15 mouse cellular contexts compared by ENCODE assay signal in the genomic region with DNA sequence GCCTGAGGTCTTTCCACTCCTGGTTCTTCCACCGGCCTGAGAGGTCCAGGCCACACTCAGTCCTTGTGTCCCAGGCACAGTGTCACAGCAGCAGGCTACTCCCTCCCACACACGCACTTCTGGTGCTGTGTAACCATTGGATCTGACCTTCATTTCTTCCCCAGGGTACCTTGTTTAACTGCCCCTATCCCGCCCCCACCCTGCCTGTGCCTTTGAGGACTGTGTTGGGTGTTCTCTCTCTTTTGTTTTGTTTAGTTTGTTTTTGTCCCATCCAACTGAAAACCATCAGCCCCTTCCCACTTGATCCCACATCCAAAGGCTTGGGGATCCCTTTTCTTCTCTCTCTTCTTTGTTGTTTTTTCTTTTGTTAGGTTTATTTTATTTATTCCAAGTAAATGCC. TPM values are rescaled to one million over a fixed set of nuclear protein-coding genes. Genes with fewer than 3 reads are reported as not detected.
DNase-seq lines count a peak whose midpoint lies in the region; ATAC-seq lines count a peak whose summit lies in the region.
"Had no signal": no experiment of that assay in that cellular context is flagged by ENCODE, and none has a peak within 500 bp of the region (broad histone marks: within the 10 kb centered on the region; RNA-seq: fewer than 3 reads in every experiment).

No protein-coding gene starts in this region.

- H3K36me3 ChIP-seq in hindbrain, embryonic 11.5 days (ENCODE audit: control insufficient read depth, insufficient read depth, low read length): no peaks in the 10 kb centered on the region
- peaks cover 46% of the 10 kb centered on the region for H3K36me3 ChIP-seq in hindbrain, embryonic 14.5 days (replicated peaks; ENCODE audit: control insufficient read depth, insufficient read depth)
- peaks cover 35% of the 10 kb centered on the region for H3K36me3 ChIP-seq in neural tube, embryonic 12.5 days
- peaks cover 22% of the 10 kb centered on the region; the same call in 1 of the 2 replicates for H3K36me3 ChIP-seq in neural tube, embryonic 15.5 days

- no peaks in the 10 kb centered on the region for H3K27me3 ChIP-seq in hindbrain, embryonic 11.5 days (ENCODE audit: control insufficient read depth, insufficient read depth, low read length)
- H3K27me3 ChIP-seq in hindbrain, embryonic 14.5 days (ENCODE audit: control insufficient read depth, insufficient read depth, low read length): no peaks in the 10 kb centered on the region
- H3K27me3 ChIP-seq in neural tube, embryonic 12.5 days (replicated peaks): no peaks in the 10 kb centered on the region
- no peaks in the 10 kb centered on the region for H3K27me3 ChIP-seq in neural tube, embryonic 15.5 days (replicated peaks)
- H3K27me3 ChIP-seq: limb, embryonic 13.5 days; liver, embryonic 13.5 days; lung, embryonic 15.5 days had no signal

- no peak overlapping the region for H3K9ac ChIP-seq in hindbrain, embryonic 11.5 days (ENCODE audit: low read depth, low read length)
- no peak overlapping the region for H3K9ac ChIP-seq in hindbrain, embryonic 14.5 days
- H3K9ac ChIP-seq in neural tube, embryonic 12.5 days: 0 out of 2 replicates have a peak overlapping the region, but pooled peaks have one; percentile 29
- H3K9ac ChIP-seq in neural tube, embryonic 15.5 days (replicated peaks): no peak overlapping the region
- H3K9ac ChIP-seq: forebrain, postnatal 0 days; limb, embryonic 13.5 days; liver, embryonic 13.5 days; lung, embryonic 15.5 days had no signal

- DNase-seq in hindbrain, embryonic 11.5 days (ENCODE audit: low spot score): no peak
- no peak for DNase-seq in hindbrain, embryonic 14.5 days (ENCODE audit: low spot score)
- DNase-seq in neural tube, embryonic 10.5 days (ENCODE audit: extremely low spot score, low spot score): no peak
- DNase-seq in ZHBTc4 (ENCODE audit: low read depth, low spot score): peak; percentile 88
- DNase-seq: forebrain, postnatal 0 days; heart, postnatal 36 days; kidney, adult 11 months; layer of hippocampus, postnatal 36 days; liver, embryonic 13.5 days; thymus, postnatal 25 days had no signal

- H3K4me2 ChIP-seq in hindbrain, embryonic 11.5 days (replicated peaks; ENCODE audit: low read depth, low read length): no peak overlapping the region
- H3K4me2 ChIP-seq in hindbrain, embryonic 14.5 days (replicated peaks): no peak overlapping the region
- H3K4me2 ChIP-seq in neural tube, embryonic 12.5 days (replicated peaks): no peak overlapping the region
- no peak overlapping the region for H3K4me2 ChIP-seq in neural tube, embryonic 15.5 days
- H3K4me2 ChIP-seq: limb, embryonic 13.5 days; liver, embryonic 13.5 days; lung, embryonic 15.5 days had no signal

- peak; percentile 25 for ATAC-seq in hindbrain, embryonic 11.5 days (ENCODE audit: low FRiP score)
- ATAC-seq in hindbrain, embryonic 14.5 days (ENCODE audit: low FRiP score): no peak
- no peak for ATAC-seq in neural tube, embryonic 12.5 days (ENCODE audit: low FRiP score, low read depth)
- ATAC-seq in neural tube, embryonic 15.5 days (ENCODE audit: low FRiP score): no peak
- ATAC-seq in inflammation-experienced regulatory T-cells, adult 6 months: no peak
- ATAC-seq: forebrain, postnatal 0 days had no signal

- H3K4me1 ChIP-seq in hindbrain, embryonic 11.5 days (replicated peaks; ENCODE audit: control insufficient read depth, insufficient read depth, low read length): no peaks in the 10 kb centered on the region
- H3K4me1 ChIP-seq in hindbrain, embryonic 14.5 days (replicated peaks; ENCODE audit: control insufficient read depth, insufficient read depth, low read length): peaks cover 3% of the 10 kb centered on the region; the same call in 1 of the 2 replicates
- peaks cover 10% of the 10 kb centered on the region for H3K4me1 ChIP-seq in neural tube, embryonic 12.5 days
- H3K4me1 ChIP-seq in neural tube, embryonic 15.5 days: 0 out of 2 replicates have a peak, but pooled peaks cover 10% of the 10 kb centered on the region

- WGBS in hindbrain, embryonic 11.5 days: 65% methylated on average over 3 of the region's 3 CpGs
- 66% methylated on average over 3 of the region's 3 CpGs for WGBS in hindbrain, embryonic 14.5 days
- WGBS in neural tube, embryonic 12.5 days: 64% methylated on average over 3 of the region's 3 CpGs
- WGBS in neural tube, embryonic 15.5 days: 59% methylated on average over 3 of the region's 3 CpGs

- no peak overlapping the region for H3K27ac ChIP-seq in hindbrain, embryonic 11.5 days (ENCODE audit: low read depth, low read length)
- no peak overlapping the region; the same call in 1 of the 2 replicates for H3K27ac ChIP-seq in hindbrain, embryonic 14.5 days
- H3K27ac ChIP-seq in neural tube, embryonic 12.5 days: no peak overlapping the region
- H3K27ac ChIP-seq in neural tube, embryonic 15.5 days (replicated peaks): 0 out of 2 replicates have a peak overlapping the region, but pooled peaks have one; percentile 7
- H3K27ac ChIP-seq: limb, embryonic 13.5 days; liver, embryonic 13.5 days; lung, embryonic 15.5 days had no signal

- no peak overlapping the region for H3K4me3 ChIP-seq in hindbrain, embryonic 11.5 days (ENCODE audit: low read depth, low read length)
- no peak overlapping the region for H3K4me3 ChIP-seq in hindbrain, embryonic 14.5 days (replicated peaks; ENCODE audit: low read length)
- no peak overlapping the region for H3K4me3 ChIP-seq in neural tube, embryonic 12.5 days
- H3K4me3 ChIP-seq in neural tube, embryonic 15.5 days (replicated peaks): no peak overlapping the region
- H3K4me3 ChIP-seq: limb, embryonic 13.5 days; liver, embryonic 13.5 days; lung, embryonic 15.5 days had no signal

- H3K9me3 ChIP-seq in hindbrain, embryonic 11.5 days (ENCODE audit: control insufficient read depth, low read length): no peaks in the 10 kb centered on the region
- no peaks in the 10 kb centered on the region for H3K9me3 ChIP-seq in hindbrain, embryonic 14.5 days (ENCODE audit: control insufficient read depth, low read length)
- H3K9me3 ChIP-seq in neural tube, embryonic 12.5 days: no peaks in the 10 kb centered on the region
- no peaks in the 10 kb centered on the region for H3K9me3 ChIP-seq in neural tube, embryonic 15.5 days (replicated peaks)
- H3K9me3 ChIP-seq: limb, embryonic 13.5 days; liver, embryonic 13.5 days; lung, embryonic 15.5 days had no signal

RNA-seq across cellular contexts. Expression of a gene that starts 8.1 kb away (rescaled TPM):
- 0.08 and 0.25 TPM in 2 replicates for polyA plus RNA-seq in hindbrain, embryonic 11.5 days (2014; fragmentation: Nextera tagmentation; extraction: Ambion mirVana)
- 0.56 and 0.60 TPM in 2 replicates for polyA plus RNA-seq in hindbrain, embryonic 14.5 days (2014; fragmentation: Nextera tagmentation; extraction: Ambion mirVana)
- 0.46 and 0.49 TPM in 2 replicates for polyA plus RNA-seq in neural tube, embryonic 12.5 days (2016; fragmentation: Nextera tagmentation; extraction: Ambion mirVana)
- 0.93 and 1.5 TPM in 2 replicates for polyA plus RNA-seq in neural tube, embryonic 15.5 days (2015; fragmentation: Nextera tagmentation; extraction: Ambion mirVana)
- polyA plus RNA-seq in inflammation-experienced regulatory T-cells, adult 6 months (2017; shearing (Covaris generic)): 1 to 10 TPM in 1 of 3 experiments, under 1 TPM in 2; 0.36 to 1.2 (median 0.95) TPM

RNA-seq across cellular contexts. Expression of a gene that starts 21.1 kb away (rescaled TPM):
- polyA plus RNA-seq in hindbrain, embryonic 11.5 days (2014; fragmentation: Nextera tagmentation; extraction: Ambion mirVana): 24.5 and 25.1 TPM in 2 replicates
- 27.5 and 28.3 TPM in 2 replicates for polyA plus RNA-seq in hindbrain, embryonic 14.5 days (2014; fragmentation: Nextera tagmentation; extraction: Ambion mirVana)
- polyA plus RNA-seq in neural tube, embryonic 12.5 days (2016; fragmentation: Nextera tagmentation; extraction: Ambion mirVana): 22.0 and 25.4 TPM in 2 replicates
- 26.9 TPM in 2 replicates for polyA plus RNA-seq in neural tube, embryonic 15.5 days (2015; fragmentation: Nextera tagmentation; extraction: Ambion mirVana)
- 10 to 100 TPM; 15.6 to 46.2 (median 33.0) TPM for polyA plus RNA-seq in inflammation-experienced regulatory T-cells, adult 6 months (2017; shearing (Covaris generic))
